In genomic region chr14:76672442-76672841, GRCm38 (mm10) we compare ENCODE assay signal across 23 mouse cellular contexts.
DNase-seq lines count a peak whose midpoint lies in the region; ATAC-seq lines count a peak whose summit lies in the region.
"Had no signal": no experiment of that assay in that cellular context is flagged by ENCODE, and none has a peak within 500 bp of the region (broad histone marks: within the 10 kb centered on the region; RNA-seq: fewer than 3 reads in every experiment).

No protein-coding gene starts in this region.

- H3K4me3 ChIP-seq in limb, embryonic 13.5 days: no peak overlapping the region
- no peak overlapping the region for H3K4me3 ChIP-seq in limb, embryonic 10.5 days
- H3K4me3 ChIP-seq in embryonic facial prominence, embryonic 14.5 days (ENCODE audit: low read depth, low read length): no peak overlapping the region
- H3K4me3 ChIP-seq in liver, embryonic 15.5 days (replicated peaks): no peak overlapping the region
- H3K4me3 ChIP-seq: forebrain, embryonic 15.5 days; heart, adult 2 months; heart, embryonic 15.5 days; hindbrain, embryonic 13.5 days had no signal

- 64% methylated on average over 2 of the region's 2 CpGs for WGBS in limb, embryonic 13.5 days
- WGBS in limb, embryonic 10.5 days: 85% methylated on average over 2 of the region's 2 CpGs
- WGBS in embryonic facial prominence, embryonic 14.5 days: 51% methylated on average over 2 of the region's 2 CpGs
- WGBS in liver, embryonic 15.5 days (ENCODE audit: insufficient replicate concordance): 23% methylated on average over 2 of the region's 2 CpGs

- ATAC-seq in limb, embryonic 13.5 days (ENCODE audit: low FRiP score, low read depth): no peak
- no peak for ATAC-seq in embryonic facial prominence, embryonic 14.5 days (ENCODE audit: low read depth)
- peak; percentile 58 for ATAC-seq in liver, embryonic 15.5 days (ENCODE audit: insufficient read depth)
- ATAC-seq: activated CD4-positive, CD25-positive, alpha-beta regulatory T cell, adult 4 months; CD4-positive, CD25-positive, alpha-beta regulatory T cell, adult 4 months; forebrain, embryonic 15.5 days; hindbrain, postnatal 0 days had no signal

- H3K4me2 ChIP-seq in limb, embryonic 13.5 days (replicated peaks): no peak overlapping the region
- H3K4me2 ChIP-seq in embryonic facial prominence, embryonic 14.5 days (ENCODE audit: low read depth, low read length): no peak overlapping the region
- H3K4me2 ChIP-seq in liver, embryonic 15.5 days: peak overlapping the region; percentile 17; the same call in 1 of the 2 replicates
- H3K4me2 ChIP-seq: forebrain, embryonic 15.5 days; heart, embryonic 11.5 days; heart, embryonic 15.5 days; hindbrain, embryonic 13.5 days had no signal

- H3K9ac ChIP-seq in limb, embryonic 13.5 days: no peak overlapping the region
- H3K9ac ChIP-seq in embryonic facial prominence, embryonic 14.5 days (ENCODE audit: low read depth, low read length): no peak overlapping the region
- no peak overlapping the region for H3K9ac ChIP-seq in liver, embryonic 15.5 days
- H3K9ac ChIP-seq: forebrain, embryonic 15.5 days; heart, embryonic 15.5 days; hindbrain, embryonic 13.5 days had no signal

- H3K27ac ChIP-seq in limb, embryonic 13.5 days: peak overlapping the region; percentile 39; the same call in 1 of the 2 replicates
- H3K27ac ChIP-seq in limb, embryonic 10.5 days: no peak overlapping the region
- peak overlapping the region; percentile 44; the same call in 1 of the 2 replicates for H3K27ac ChIP-seq in embryonic facial prominence, embryonic 14.5 days (replicated peaks; ENCODE audit: low read depth, low read length)
- H3K27ac ChIP-seq in liver, embryonic 15.5 days (replicated peaks): no peak overlapping the region
- H3K27ac ChIP-seq: forebrain, embryonic 15.5 days; hindbrain, embryonic 13.5 days; hindbrain, postnatal 0 days had no signal

- DNase-seq in limb, embryonic 10.5 days (ENCODE audit: low spot score): no peak
- no peak for DNase-seq in embryonic facial prominence, embryonic 14.5 days (ENCODE audit: low spot score)
- no peak for DNase-seq in cerebellum, postnatal 25 days
- DNase-seq in gastrocnemius, postnatal 10 days: no peak
- no peak for DNase-seq in Muller cell, postnatal 12 days (ENCODE audit: inconsistent ontology term)
- DNase-seq: adrenal gland, postnatal 14 days; B cell, adult 2 months; cerebellum, adult 11-12 months; cerebellum, adult 9-10 months; cerebellum, postnatal 36 days; gastrocnemius, postnatal 14 days; heart, adult 2 months; heart, postnatal 14 days had no signal

- peaks cover 29% of the 10 kb centered on the region; the same call in 1 of the 2 replicates for H3K4me1 ChIP-seq in limb, embryonic 13.5 days
- 0 out of 2 replicates have a peak, but pooled peaks cover 5% of the 10 kb centered on the region for H3K4me1 ChIP-seq in limb, embryonic 10.5 days
- H3K4me1 ChIP-seq in embryonic facial prominence, embryonic 14.5 days (ENCODE audit: control insufficient read depth, insufficient read depth, low read length): peaks cover 13% of the 10 kb centered on the region
- H3K4me1 ChIP-seq in liver, embryonic 15.5 days (replicated peaks): peaks cover 20% of the 10 kb centered on the region

- H3K27me3 ChIP-seq in limb, embryonic 13.5 days: no peaks in the 10 kb centered on the region
- H3K27me3 ChIP-seq in limb, embryonic 10.5 days (ENCODE audit: low read depth, poor library complexity, severe bottlenecking): no peaks in the 10 kb centered on the region
- no peaks in the 10 kb centered on the region for H3K27me3 ChIP-seq in embryonic facial prominence, embryonic 14.5 days (replicated peaks; ENCODE audit: control insufficient read depth, insufficient read depth, low read length)
- no peaks in the 10 kb centered on the region for H3K27me3 ChIP-seq in liver, embryonic 15.5 days
- H3K27me3 ChIP-seq: forebrain, embryonic 15.5 days; heart, embryonic 15.5 days; hindbrain, embryonic 13.5 days had no signal

- no peaks in the 10 kb centered on the region for H3K9me3 ChIP-seq in limb, embryonic 13.5 days
- H3K9me3 ChIP-seq in limb, embryonic 10.5 days (replicated peaks): no peaks in the 10 kb centered on the region
- no peaks in the 10 kb centered on the region for H3K9me3 ChIP-seq in embryonic facial prominence, embryonic 14.5 days (ENCODE audit: control insufficient read depth, low read length)
- no peaks in the 10 kb centered on the region for H3K9me3 ChIP-seq in liver, embryonic 15.5 days (replicated peaks)
- H3K9me3 ChIP-seq: forebrain, embryonic 15.5 days; heart, embryonic 15.5 days; hindbrain, embryonic 13.5 days had no signal

- no peaks in the 10 kb centered on the region for H3K36me3 ChIP-seq in limb, embryonic 13.5 days
- no peaks in the 10 kb centered on the region for H3K36me3 ChIP-seq in limb, embryonic 10.5 days
- no peaks in the 10 kb centered on the region for H3K36me3 ChIP-seq in embryonic facial prominence, embryonic 14.5 days (ENCODE audit: control insufficient read depth, insufficient read depth, low read length)
- H3K36me3 ChIP-seq in liver, embryonic 15.5 days (replicated peaks): no peaks in the 10 kb centered on the region
- H3K36me3 ChIP-seq: forebrain, embryonic 15.5 days; G1E; heart, embryonic 15.5 days; hindbrain, embryonic 13.5 days had no signal

Comparison
In these comparisons a context has a peak if more than half of its experiments do, and no peak if none do; other contexts are left out.
1. H3K27ac ChIP-seq: peak in limb, embryonic 13.5 days (single experiment) and embryonic facial prominence, embryonic 14.5 days (single experiment); none in limb, embryonic 10.5 days (single experiment) and liver, embryonic 15.5 days (single experiment).